Mouse (Mus musculus) testis, postnatal 14 days (tissue): Measurements from ENCODE around the gene Ptk7.
"Not testable (repeated sequence)": the region's sequence is repeated elsewhere in the genome, so short reads cannot be mapped to it uniquely, and the experiment has no call there.

Experiments used
- DNase-seq: peaks from one replicate; pipeline ENCODE4 v3.0.0; 2021; ENCODE audit warnings: low spot score

The Ptk7 gene

GRCm38 (mm10) chr17:46609721-46610514 is 19.4 kb downstream of the Ptk7 start:
- DNase-seq, result no peak

- DNase-seq, result no peak
Observed at GRCm38 (mm10) chr17:46605987-46606386, 23.3 kb downstream of the Ptk7 start.

GRCm38 (mm10) chr17:46605126-46605525 is 24.2 kb downstream of the Ptk7 start:
- DNase-seq, result no peak

- no peak for DNase-seq
Observed at GRCm38 (mm10) chr17:46603229-46603628, 26.1 kb downstream of the Ptk7 start.

GRCm38 (mm10) chr17:46602212-46602611 is 27.1 kb downstream of the Ptk7 start:
- no peak for DNase-seq

- no peak for DNase-seq
Observed at GRCm38 (mm10) chr17:46600569-46600968, 28.7 kb downstream of the Ptk7 start.

GRCm38 (mm10) chr17:46598963-46599362 is 30.3 kb downstream of the Ptk7 start:
- DNase-seq, result no peak

GRCm38 (mm10) chr17:46597956-46598355 is 31.3 kb downstream of the Ptk7 start:
- no peak for DNase-seq

- no peak for DNase-seq
Observed at GRCm38 (mm10) chr17:46595336-46595735, 34.0 kb downstream of the Ptk7 start.

- no peak for DNase-seq
Observed at GRCm38 (mm10) chr17:46594606-46595005, 34.7 kb downstream of the Ptk7 start.

- DNase-seq, result no peak
Observed at GRCm38 (mm10) chr17:46593124-46593523, 36.2 kb downstream of the Ptk7 start.

GRCm38 (mm10) chr17:46591406-46591805 is 37.9 kb downstream of the Ptk7 start:
- DNase-seq, result no peak

- no peak for DNase-seq
Observed at GRCm38 (mm10) chr17:46590439-46590838, 38.9 kb downstream of the Ptk7 start.

- no peak for DNase-seq
Observed at GRCm38 (mm10) chr17:46589635-46590314, 39.5 kb downstream of the Ptk7 start.

GRCm38 (mm10) chr17:46588913-46589312 is 40.4 kb downstream of the Ptk7 start:
- DNase-seq, result no peak

GRCm38 (mm10) chr17:46588173-46588572 is 41.1 kb downstream of the Ptk7 start:
- DNase-seq, result no peak

GRCm38 (mm10) chr17:46586327-46586726 is 43.0 kb downstream of the Ptk7 start:
- DNase-seq, result no peak

- no peak for DNase-seq
Observed at GRCm38 (mm10) chr17:46578650-46579049, 50.7 kb downstream of the Ptk7 start.

GRCm38 (mm10) chr17:46576070-46576469 is 53.2 kb downstream of the Ptk7 start:
- no peak for DNase-seq

GRCm38 (mm10) chr17:46574535-46574934 is 54.8 kb downstream of the Ptk7 start:
- no peak for DNase-seq

- DNase-seq, result no peak
Observed at GRCm38 (mm10) chr17:46571005-46571404, 58.3 kb downstream of the Ptk7 start.

GRCm38 (mm10) chr17:46559146-46559545 is 70.2 kb downstream of the Ptk7 start:
- DNase-seq, result no peak

- DNase-seq, result no peak
Observed at GRCm38 (mm10) chr17:46558151-46558550, 71.2 kb downstream of the Ptk7 start.

GRCm38 (mm10) chr17:46557321-46557720 is 72.0 kb downstream of the Ptk7 start:
- not testable (repeated sequence) for DNase-seq
